Mouse (Mus musculus) thymus, adult 18-20 months (tissue): ENCODE data around the gene Ctsz.
A peak's percentile ranks its signal among the peaks of the same experiment; 100 is the strongest.

Experiments used
- DNase-seq, 2 experiments: peaks; one replicate each; pipeline ENCODE4 v3.0.0; 2022; ENCODE audit warnings: mixed read lengths in 2 of 2

Ctsz gene

DNA sequence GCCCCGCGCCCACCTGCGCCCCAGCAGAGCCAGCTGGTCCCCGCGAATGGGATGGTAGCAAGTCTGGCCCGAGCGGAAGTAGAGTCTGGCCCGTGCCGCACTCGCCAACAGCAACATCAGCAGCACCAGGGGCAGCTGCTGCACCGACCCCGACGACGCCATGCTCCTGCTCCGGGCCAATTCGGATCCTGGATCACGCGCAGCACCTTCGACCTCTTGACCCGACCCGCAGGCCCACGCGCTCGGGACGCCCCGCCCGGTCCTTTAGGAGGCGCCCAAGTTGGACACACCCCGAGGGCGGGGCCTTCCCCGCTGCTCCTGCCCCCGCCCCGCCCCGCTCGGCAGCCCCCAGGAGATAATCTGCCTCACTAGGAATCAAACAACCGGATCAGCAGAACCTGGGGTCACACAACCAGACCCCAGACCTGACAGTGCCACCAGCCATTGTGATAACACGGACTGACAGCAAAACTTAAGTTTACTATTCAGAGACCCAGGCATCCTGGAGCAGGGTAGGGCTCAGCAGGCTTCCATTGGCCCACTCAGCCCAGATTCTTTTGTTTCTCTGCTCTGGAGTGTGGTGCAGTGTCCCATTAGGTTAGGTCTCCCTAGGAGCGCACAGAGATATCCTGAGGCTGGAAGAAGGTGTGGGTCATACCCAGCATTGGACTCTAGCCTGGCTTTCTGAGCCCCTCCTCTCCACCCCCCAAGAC, at the start of gene Ctsz:
Gene Ctsz (minus strand): TSS at position 303 of the 713 bp plus-strand sequence.
- DNase-seq, result peak; percentile 49 to 53

DNA sequence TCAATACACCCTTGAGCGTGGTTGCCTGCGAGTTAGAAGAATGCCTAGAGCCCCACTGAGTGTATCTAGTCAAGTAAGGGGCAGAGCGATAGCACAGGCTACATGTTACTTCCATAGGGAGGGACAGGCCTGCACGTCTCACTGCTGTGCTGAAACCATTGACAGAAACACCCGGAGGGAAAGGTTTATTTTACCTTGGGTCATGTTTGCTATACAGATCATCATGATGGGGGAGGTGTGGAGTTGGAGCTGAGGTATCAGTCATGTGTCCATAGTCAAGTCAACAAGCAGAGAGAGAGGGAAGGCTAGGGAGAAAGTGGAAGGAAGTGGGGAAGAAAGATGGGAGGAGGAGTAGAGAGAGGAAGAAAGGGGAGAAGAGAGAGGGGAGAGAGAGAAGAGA, 48.2 kb upstream of the Ctsz start:
- DNase-seq, result no peak

DNA sequence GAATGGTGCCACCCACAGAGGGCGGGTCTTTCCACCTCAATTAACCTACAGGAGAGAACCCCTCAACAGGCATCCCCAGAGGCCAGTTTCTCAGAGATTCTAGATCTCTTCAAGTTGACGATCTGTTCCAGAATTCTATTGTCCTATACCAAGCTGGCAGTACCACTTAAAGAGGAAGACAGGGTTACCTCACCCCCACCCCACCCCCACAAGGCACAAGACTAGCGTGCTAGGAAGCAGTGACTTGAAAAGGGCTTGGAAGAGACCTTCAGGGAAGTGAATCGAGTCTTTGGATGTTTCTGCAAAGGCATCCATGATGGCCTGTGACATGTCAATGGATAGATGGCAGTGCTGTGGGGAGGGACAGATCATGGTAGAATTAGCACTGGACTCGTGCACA, 39.9 kb upstream of the Ctsz start:
- no peak for DNase-seq

DNA sequence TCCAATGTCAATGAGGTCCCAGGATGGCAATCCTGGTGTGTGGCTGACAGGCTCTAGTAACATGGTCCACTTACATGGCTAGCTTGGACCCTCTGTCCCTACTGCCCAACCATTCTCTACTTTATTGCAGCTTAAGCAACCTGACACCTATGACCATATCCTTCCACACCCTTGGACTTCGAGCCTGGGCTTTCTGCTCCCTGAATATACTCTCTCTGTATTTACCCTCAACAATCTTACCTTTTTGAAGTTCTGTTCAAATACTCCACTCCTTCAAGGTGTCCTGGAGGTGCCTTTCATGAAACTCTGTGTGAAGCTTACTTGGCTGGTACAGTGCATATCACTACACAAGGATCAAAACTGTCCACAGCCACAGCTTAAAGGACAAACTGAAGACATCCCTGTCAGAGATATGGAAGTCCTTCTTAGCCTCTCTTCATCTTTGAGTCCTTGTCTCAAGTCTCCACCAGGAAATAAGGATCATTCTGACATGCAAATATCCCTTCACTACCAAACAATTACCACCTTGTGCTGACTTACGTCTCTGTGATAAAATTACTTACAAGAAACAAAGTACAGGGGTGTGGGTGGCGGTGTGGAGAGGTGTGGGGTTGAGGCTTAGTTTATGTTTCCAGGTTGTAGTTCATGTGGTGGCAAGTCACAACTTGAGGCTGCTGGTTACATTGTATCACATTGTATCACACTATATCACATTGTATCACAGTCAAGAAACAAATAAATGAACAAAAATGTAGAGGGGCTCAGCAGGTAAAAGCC, 38.9 kb upstream of the Ctsz start:
- no peak for DNase-seq

DNA sequence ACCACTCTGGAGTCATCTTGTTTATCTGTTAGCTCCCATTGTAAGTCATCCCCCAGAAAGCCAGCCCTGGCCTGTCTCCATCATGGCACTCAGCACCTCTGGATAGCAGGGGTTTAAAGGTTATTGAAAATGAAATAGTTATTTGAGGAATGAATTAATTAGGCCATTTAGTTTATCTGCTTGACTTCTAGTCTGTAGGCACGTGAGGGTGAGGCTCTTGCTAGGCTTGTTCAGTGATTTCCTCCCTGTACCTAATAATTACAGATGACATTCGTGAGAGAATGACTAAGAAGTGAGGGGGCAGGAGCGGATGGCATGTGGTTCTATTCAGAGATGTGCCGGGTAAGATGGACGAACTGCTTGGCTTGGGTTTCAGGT, 34.7 kb upstream of the Ctsz start:
- DNase-seq, result no peak

DNA sequence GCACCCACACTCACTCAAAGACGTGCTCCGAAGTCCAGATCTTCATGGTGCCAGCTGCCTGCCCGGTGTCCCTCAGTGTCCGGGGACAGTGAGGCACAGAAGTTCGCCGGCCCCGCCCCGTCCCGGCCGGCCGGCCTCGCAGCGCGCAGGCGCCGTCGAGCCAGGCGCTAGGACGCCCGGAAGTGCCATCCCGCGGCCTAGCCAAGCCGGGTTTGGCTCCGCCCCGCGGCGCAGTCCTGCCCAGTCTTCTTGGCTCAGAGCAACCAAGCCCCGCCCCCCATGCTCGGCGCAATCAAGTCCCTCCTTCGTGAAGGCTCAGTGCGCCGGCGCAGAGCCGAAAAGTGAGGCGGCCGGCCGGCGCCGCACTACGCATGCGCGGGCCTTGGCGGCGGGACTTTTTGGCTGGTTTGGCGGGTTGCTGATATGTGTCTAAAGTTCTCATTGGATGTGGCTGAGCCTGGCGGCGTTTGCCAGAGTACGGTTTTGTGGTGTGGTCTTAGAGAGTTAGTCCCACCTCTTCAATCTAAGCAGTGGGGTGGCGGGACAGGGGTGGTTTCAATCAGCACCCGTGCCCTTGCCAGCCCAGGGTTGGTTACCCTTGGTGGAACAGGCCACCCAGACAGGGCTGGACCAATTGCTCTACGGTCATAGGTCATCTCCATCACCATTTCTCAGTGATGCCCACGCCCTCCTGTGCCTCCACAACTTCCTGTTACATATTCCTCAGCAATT, 34.1 kb upstream of the Ctsz start, which contains the start of gene Prelid3b:
Gene Prelid3b (minus strand): TSS at position 264 of the 732 bp plus-strand sequence.
- DNase-seq, result peak; percentile 99

DNA sequence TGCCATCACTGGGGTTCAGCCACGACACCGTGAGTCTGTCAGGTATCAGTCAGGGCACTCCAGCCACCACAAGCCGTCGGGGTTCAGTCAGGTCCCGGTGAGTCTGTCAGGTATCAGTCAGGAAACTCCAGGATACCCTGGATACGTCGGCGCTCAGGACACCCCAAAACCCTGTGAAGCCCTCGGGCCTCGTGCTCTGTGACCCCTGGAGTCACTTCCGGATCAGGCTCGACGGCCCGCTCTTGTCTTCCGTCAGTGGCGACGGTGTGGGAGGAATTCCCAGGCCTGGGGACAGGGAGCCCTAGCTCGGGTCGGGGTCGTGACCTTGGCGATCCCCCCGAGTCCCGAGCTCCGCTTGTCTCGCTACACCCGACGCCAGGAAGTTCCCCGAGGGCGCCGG, 33.6 kb upstream of the Ctsz start:
- no peak for DNase-seq

DNA sequence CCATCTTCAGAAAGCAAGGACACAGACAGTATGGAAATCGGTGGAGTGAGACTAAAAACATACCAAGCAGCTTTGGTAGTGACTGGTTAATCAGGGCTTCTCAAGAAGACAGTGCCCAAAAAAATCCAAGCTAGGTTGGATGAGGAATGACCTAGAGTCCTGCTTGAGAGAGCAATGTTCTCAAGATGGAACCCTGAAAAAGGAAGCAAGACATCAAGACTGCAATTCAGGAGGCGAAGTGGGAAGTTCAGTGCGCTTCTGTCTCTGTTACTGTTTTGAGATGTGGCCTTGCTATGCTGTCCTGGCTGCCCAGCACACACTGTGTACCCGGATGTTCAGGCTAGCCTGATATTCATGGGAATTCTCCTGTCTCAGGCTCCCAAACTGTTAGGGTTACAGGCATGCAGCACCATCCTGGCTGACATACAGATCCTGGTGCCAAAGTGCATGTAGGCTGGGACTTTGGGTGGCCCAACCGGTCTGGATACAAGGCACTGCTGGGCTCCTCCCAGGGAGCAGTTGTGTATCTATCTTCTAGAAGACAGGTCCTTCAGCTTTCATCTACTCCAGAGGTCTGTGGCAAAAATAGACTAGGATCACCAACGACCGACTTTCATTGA, 32.1 kb upstream of the Ctsz start:
- DNase-seq, result no peak

DNA sequence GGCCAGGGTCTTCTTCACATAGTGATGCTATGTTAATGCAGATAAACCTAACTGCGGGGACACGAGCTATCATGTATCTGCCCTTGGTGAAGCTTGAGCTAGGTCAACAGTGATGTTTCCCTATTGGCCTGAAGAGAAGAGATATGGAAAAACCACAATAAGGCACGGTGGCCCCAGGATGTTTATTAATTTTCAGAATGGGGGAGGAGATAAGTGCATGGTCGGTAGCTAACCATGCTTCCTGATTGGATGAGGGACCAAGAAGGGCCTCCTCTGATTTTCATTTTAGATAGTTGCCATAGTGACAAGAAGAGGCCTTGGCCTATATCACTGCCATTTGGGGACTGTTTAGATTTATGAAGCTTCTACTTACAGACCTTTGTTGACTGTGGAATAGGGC, 31.5 kb upstream of the Ctsz start:
- DNase-seq, result no peak

DNA sequence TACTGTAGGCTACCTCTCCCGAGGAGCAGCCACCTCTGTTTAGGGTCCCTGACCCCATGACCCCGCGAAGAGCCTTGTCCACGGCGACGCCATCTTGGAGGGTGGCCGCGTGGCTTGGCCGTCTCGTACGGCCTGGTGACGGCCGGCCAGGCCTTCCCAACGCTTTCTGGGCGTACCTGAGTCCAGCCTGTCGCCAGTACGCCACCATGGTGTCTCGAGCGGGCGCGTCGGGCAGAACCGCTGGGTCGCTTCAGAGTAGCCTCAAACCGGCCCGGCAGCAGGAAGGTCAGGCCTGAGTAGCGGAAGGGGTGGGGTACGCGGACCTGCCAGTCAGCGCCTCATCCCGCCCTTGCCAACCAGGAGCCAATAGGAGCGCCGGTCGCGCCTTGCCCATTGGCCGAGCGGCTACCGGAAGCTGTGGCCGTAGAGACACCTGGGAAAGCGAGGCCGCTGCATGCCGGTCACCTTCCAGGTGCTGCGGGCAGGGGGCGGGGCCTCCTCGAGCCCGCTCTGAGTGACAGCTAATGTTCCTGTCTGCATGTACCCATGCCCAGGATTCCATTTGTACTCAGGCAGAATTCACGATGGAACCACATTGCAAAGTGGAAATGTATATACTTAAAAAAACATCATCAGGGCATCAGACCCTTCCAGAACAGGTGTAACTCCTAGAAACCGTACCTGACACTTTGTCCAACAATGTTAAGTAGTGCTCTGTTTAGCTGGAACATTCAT, 25.1 kb upstream of the Ctsz start, which contains the start of gene Atp5e:
Gene Atp5e (minus strand): TSS at position 317 of the 735 bp plus-strand sequence.
- DNase-seq, result peak; percentile 92 to 94

DNA sequence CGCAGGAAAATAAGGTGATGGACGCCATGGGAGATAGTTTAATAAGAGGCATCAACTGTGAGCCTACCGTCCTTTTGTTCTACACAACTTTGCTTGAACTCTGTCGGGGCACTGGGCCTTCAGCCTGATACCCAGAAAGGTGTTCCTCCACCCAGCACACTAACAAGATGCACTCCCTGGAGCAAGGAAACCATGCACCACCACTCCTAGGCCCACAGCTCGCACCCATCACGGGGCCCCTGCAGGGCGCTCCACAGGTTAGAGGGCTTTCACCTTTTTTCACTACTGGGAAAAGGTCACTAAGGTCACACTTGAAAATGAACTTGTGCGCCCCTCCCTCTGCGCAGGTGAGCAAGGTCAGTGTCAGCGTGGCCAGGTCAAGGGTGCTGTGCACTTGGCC, 24.5 kb upstream of the Ctsz start:
- peak in 1 of 2 experiments; percentile 10 for DNase-seq

DNA sequence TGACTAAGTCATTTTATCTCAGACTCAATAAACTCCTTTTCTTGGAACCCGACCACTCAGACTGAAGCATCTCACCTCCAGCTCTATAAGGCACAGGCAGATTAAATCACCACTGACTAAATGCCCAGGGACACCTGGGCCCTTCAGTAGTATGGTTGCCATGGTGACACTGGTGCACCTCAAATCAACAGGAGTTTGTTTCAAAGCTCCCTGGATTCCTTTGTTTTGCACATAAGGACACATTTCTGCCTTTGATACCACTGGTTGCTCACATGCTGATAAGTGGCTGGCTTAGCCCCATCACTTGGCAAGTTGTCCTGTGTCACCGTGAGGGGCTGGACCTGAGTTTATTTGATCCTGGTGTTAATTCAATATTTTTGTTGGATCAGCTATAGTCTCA, 20.5 kb upstream of the Ctsz start:
- DNase-seq, result no peak

DNA sequence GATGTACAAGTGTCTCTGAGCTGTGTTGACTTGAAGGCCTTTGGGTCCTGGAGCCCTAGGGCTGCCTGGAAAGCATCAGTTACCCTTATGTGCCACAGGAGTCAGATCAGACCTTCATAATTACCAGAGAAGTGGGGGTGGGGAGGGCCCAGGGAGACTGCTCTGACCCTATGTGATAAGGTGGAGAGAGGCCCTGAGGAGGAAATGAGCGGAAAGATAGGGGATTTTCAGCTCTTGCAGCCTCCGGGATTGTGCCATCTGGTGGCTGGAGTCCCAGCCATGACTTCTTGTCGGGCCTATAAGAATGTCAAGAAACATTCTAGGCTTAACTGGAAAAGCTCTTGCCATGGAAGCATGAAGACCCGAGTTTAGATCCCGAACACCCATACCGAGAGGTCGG, 14.8 kb upstream of the Ctsz start:
- no peak for DNase-seq

DNA sequence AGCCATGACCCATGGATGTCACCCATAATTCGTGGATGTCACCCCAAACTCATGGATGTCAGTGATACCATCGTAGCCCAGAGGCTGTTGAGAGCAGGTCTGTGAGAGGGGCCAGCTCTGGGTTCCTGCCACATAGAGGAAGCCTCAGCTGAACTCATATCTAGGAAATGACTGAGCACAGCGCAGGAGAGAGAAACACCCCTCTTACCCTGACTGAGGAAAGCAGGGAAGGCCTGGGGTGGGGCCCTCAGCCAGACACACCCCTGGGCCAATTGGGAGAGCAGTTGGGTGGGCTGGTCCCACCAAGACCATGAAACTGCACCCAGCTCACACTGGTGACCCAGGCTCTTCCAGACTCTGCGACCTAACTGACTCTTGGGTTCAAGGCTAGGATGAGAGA, 11.5 kb upstream of the Ctsz start, which contains the start of gene Tubb1:
Gene Tubb1 (plus strand): TSS at position 343 of the 400 bp plus-strand sequence.
- DNase-seq, result no peak

DNA sequence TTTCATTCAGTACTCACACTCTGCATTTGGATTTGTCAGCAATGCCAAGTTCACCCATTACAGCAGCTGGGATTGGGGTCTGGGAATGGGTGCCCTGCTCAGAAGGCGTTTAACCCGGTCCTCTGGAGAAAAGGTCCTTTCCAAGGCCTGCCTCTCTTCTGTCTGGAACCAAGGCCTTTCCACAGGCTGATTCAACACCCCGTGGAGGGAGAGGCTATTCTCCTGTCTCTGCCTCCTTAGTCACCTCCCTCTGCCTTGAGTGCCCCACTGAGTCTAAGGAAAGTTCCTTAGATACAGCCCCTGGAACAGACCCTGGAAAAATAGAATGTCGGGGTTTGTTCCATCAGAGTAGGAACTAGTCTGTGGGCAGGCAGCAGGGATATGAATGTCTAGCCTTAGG, 9.6 kb upstream of the Ctsz start:
- no peak for DNase-seq

DNA sequence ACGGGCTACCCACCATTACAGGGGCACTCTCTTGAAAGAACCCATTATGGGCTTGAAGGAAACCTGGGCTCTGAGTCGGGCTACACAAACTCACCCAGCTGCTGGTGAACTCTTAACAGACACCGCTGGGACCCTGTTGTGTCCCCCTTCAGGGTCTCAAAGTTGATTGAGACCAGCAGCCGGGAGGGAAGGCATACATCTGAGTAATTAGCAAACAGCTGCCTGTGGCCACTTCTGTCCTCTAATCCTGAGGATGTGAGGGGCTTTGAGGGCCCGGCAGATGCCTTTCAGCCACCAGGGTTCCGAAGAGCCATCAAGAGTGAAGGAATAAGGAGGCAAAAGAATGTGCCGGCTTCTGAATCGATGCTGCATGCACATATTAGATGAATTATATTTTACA, 8.1 kb upstream of the Ctsz start:
- DNase-seq, result no peak

DNA sequence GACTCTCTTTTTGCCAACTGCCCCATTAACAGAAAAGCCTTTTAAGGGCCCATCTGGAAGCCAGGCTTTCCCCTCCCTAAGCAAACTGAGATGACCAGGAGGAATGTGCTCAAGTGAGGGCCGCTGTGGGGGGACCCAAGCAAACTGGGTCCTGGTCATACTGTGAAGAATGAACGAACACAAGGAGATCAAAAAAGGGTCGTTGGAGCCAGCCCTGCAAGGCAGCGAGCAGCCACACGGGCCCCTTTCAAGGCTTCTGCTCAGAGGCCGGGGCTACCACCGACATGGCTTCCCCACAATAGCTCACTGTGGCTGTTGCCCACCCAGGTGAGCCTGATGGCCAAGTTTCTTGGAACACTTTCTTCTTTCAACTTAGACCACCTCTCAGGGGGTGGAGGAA, 7.7 kb upstream of the Ctsz start:
- no peak for DNase-seq

DNA sequence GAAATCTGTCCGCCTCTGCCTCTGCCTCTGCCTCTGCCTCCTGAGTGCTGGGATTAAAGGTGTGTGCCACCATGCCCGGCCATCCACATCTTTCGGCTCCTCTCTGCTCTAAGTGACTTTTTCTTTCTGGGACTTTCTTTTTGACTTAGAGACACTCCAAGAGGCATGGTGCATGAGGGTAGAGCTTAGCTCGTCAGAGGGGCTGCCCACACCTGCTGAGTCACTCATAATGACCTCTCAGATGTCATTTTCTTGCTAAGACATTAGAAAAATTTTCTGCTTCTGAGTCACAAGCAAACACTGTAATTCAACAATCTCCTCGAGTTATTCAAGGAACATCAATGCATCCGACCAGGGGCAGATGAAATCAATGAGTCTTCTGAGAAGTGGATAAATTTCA, 6.2 kb upstream of the Ctsz start:
- no peak for DNase-seq

DNA sequence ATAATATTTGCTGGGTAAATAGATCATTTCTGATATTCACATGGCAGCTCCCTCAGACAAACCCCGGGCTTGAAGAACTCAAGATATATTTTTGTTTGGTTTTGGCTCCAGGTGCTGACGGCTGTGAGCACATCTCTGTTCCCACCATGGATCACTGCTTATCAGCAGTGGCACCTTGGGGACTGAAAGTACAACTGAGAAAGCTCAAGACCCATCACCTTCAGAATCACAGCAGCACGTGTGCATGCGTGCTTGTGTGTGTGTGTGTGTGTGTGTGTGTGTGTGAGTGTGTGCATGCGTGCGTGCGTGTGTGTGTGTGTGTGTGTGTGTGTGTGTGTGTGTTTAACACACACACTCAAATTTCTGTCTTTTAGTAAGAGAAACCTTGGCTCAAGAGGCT, 5.5 kb upstream of the Ctsz start:
- no peak for DNase-seq

DNA sequence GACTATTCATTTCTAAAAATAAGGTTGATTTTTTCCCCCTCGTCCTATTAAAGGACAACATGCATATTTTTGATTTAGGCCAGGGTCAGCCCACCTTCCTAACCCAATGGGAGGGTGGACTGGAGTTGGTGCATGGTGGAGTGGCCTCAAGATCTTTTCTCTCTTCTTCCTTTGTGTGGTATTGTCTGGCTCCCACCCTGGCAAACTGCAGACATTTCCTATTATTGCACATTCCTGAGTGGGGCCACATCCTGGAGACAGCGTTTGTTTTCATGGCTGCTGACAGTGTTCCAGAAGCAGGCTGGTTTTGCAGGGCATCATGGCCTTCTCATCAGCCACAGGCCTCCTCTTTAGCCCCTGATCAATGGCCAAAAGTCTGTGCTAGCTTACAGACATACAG, 4.2 kb upstream of the Ctsz start:
- DNase-seq, result no peak

DNA sequence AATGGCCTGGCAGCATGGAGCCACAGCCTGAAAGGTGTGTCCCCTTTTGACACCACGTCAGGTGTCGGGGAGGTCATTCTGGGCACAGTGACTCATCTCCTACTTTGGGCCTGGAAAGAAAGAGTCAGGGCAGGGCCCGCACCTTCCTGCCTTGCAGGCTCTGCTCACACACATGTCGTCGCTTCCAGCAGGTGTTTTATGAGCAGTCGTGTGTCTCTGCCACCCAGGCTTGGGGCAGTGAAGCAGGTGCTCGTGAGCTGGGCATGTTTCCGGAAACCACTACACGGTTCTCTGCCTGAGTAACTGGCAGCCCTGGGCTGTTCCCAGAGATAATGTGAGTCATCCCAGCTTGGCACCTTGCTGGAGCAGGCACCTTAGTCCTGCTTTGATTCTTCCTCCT, 3.6 kb upstream of the Ctsz start:
- DNase-seq, result no peak

DNA sequence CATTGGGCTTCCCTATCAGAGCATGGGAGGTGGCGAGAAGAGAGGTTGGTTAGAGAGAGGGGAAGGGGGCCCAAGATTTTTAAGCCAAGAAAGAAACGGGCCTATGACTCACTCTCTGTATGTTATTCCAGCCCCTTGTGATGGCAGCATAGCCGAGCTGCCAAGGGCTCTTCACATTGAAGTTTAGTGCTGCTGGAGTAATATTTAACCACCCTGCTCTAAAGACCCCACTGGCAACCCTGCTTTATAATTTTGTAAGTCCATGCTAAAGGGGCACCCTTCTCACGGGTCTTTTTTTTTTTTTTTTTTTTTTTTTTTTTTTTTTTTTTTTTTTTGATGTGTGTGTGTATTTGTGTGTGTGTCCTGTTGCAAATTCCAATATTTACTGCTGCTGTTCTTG, 3.1 kb upstream of the Ctsz start:
- no peak for DNase-seq
